ENCODE assay signal across 33 mouse cellular contexts in the genomic region with DNA sequence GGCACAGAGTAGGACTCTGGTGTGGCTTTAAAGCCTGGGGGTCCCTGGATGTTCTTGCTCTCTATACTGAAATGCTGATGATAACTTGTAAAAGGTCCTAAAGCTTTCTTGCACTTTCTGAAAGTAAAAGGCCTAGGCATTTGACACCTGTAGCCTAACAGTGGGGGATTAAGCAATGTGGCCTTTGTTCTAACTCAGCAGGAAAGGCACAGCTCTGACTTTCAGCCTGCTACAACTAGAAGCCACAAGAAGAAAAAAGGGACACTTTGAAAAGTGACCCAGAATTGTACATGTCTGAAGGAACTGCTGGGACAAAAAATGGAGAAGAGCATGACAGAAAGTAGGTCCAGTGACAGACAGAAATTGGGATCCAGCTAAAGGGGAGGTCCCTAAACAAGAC.
"Had no signal": no experiment of that assay in that cellular context is flagged by ENCODE, and none has a peak within 500 bp of the region (broad histone marks: within the 10 kb centered on the region; RNA-seq: fewer than 3 reads in every experiment).

No protein-coding gene starts in this region.

- H3K27ac ChIP-seq: heart, embryonic 10.5 days; heart, embryonic 13.5 days; heart, embryonic 15.5 days; hindbrain, embryonic 10.5 days; hindbrain, embryonic 12.5 days; hindbrain, embryonic 13.5 days; hindbrain, embryonic 14.5 days; hindbrain, embryonic 15.5 days; hindbrain, postnatal 0 days; kidney, embryonic 15.5 days; kidney, postnatal 0 days; layer of hippocampus, adult 2 months; left cerebral cortex, adult 2 months had no signal

- H3K4me2 ChIP-seq: heart, embryonic 11.5 days; heart, embryonic 12.5 days; heart, embryonic 13.5 days; heart, embryonic 15.5 days; hindbrain, embryonic 12.5 days; hindbrain, embryonic 13.5 days; hindbrain, embryonic 14.5 days; hindbrain, embryonic 15.5 days; kidney, embryonic 15.5 days had no signal

- DNase-seq: heart, postnatal 10 days; heart, postnatal 14 days; heart, postnatal 36 days; heart, postnatal 4 days; kidney, adult 11 months; kidney, adult 18-20 months; kidney, adult 2 months; kidney, adult 8-10 months; kidney, adult 9 months; kidney, postnatal 10 days; kidney, postnatal 14 days; kidney, postnatal 25 days; kidney, postnatal 36 days; kidney, postnatal 4 days; layer of hippocampus, adult 9-11 months; layer of hippocampus, postnatal 36 days had no signal

- H3K4me3 ChIP-seq: heart, embryonic 10.5 days; heart, embryonic 12.5 days; heart, embryonic 13.5 days; heart, embryonic 15.5 days; hindbrain, embryonic 10.5 days; hindbrain, embryonic 12.5 days; hindbrain, embryonic 13.5 days; hindbrain, embryonic 15.5 days; kidney, embryonic 15.5 days; layer of hippocampus, adult 2 months; left cerebral cortex, adult 2 months had no signal

- ATAC-seq: hindbrain, embryonic 16.5 days; hindbrain, postnatal 0 days; inflammation-experienced regulatory T-cells, adult 6 months had no signal

- H3K27me3 ChIP-seq: heart, embryonic 12.5 days; heart, embryonic 13.5 days; heart, embryonic 15.5 days; hindbrain, embryonic 12.5 days; hindbrain, embryonic 13.5 days; hindbrain, embryonic 15.5 days; kidney, embryonic 15.5 days had no signal

- H3K4me1 ChIP-seq: heart, embryonic 10.5 days; heart, embryonic 12.5 days; heart, embryonic 13.5 days; heart, embryonic 15.5 days; hindbrain, embryonic 12.5 days; hindbrain, embryonic 13.5 days; hindbrain, embryonic 15.5 days; kidney, embryonic 15.5 days had no signal

- H3K36me3 ChIP-seq: heart, embryonic 10.5 days; heart, embryonic 12.5 days; heart, embryonic 13.5 days; heart, embryonic 15.5 days; hindbrain, embryonic 10.5 days; hindbrain, embryonic 12.5 days; hindbrain, embryonic 13.5 days; hindbrain, embryonic 15.5 days; kidney, embryonic 15.5 days had no signal

- H3K9me3 ChIP-seq: heart, embryonic 10.5 days; heart, embryonic 12.5 days; heart, embryonic 13.5 days; heart, embryonic 15.5 days; hindbrain, embryonic 10.5 days; hindbrain, embryonic 12.5 days; hindbrain, embryonic 13.5 days; hindbrain, embryonic 15.5 days; kidney, embryonic 15.5 days had no signal

- H3K9ac ChIP-seq: heart, embryonic 12.5 days; heart, embryonic 13.5 days; heart, embryonic 15.5 days; hindbrain, embryonic 12.5 days; hindbrain, embryonic 13.5 days; hindbrain, embryonic 14.5 days; hindbrain, embryonic 15.5 days; kidney, embryonic 15.5 days had no signal
